Mouse (Mus musculus) bone marrow, adult 2 months (tissue): ENCODE results near the gene Tbc1d10a.

Source experiments
- CTCF ChIP-seq: fragments of 200-500 bp; IDR thresholded peaks from 2 replicates; pipeline ENCODE4 v1.5.1; 2011; ENCODE audit warnings: low read length, control low read depth; ENCODE audit not compliant: control insufficient read depth, insufficient read depth
- POLR2A ChIP-seq: fragments of 200-500 bp; IDR thresholded peaks from 2 replicates; pipeline ENCODE4 v1.6.1; 2011; ENCODE audit warnings: low read depth, mild to moderate bottlenecking, control low read depth, low read length, borderline replicate concordance; ENCODE audit not compliant: control insufficient read depth

GRCm38 (mm10) chr11:4149886-4150285 lies 36.7 kb upstream of the Tbc1d10a start:
- TF ChIP-seq CTCF (no peak), POLR2A (no peak)
